ENCODE assay signal across 25 mouse cellular contexts in genomic region chr1:128295296-128295695, GRCm38 (mm10). TPM values are rescaled to one million over a fixed set of nuclear protein-coding genes. Genes with fewer than 3 reads are reported as not detected.
DNase-seq lines count a peak whose midpoint lies in the region; ATAC-seq and TF ChIP-seq lines count a peak whose summit lies in the region.
"Had no signal": no experiment of that assay in that cellular context is flagged by ENCODE, and none has a peak within 500 bp of the region (broad histone marks: within the 10 kb centered on the region; RNA-seq: fewer than 3 reads in every experiment).

No protein-coding gene starts in this region.

- no peak overlapping the region for H3K4me2 ChIP-seq in heart, embryonic 12.5 days
- H3K4me2 ChIP-seq: embryonic facial prominence, embryonic 15.5 days; forebrain, embryonic 15.5 days; liver, embryonic 13.5 days had no signal

- WGBS in heart, embryonic 12.5 days: 67% methylated on average over 8 of the region's 8 CpGs

- H3K4me3 ChIP-seq in heart, embryonic 12.5 days: no peak overlapping the region
- no peak overlapping the region for H3K4me3 ChIP-seq in layer of hippocampus, adult 2 months
- H3K4me3 ChIP-seq: embryonic facial prominence, embryonic 15.5 days; forebrain, embryonic 15.5 days; left cerebral cortex, adult 2 months; liver, embryonic 13.5 days had no signal

- no peaks in the 10 kb centered on the region for H3K36me3 ChIP-seq in heart, embryonic 12.5 days
- H3K36me3 ChIP-seq: embryonic facial prominence, embryonic 15.5 days; forebrain, embryonic 15.5 days; G1E; liver, embryonic 13.5 days had no signal

- no peaks in the 10 kb centered on the region for H3K9me3 ChIP-seq in heart, embryonic 12.5 days (replicated peaks)
- H3K9me3 ChIP-seq: embryonic facial prominence, embryonic 15.5 days; forebrain, embryonic 15.5 days; G1E; liver, embryonic 13.5 days had no signal

- intact Hi-C loops in heart, postnatal 14 days (cut with DNase I): no loop called here

- ATAC-seq in heart, embryonic 12.5 days (ENCODE audit: insufficient number of reproducible peaks, low FRiP score): 0 out of 2 replicates have a peak, but pooled peaks have one; percentile 6

- no peaks in the 10 kb centered on the region for H3K27me3 ChIP-seq in heart, embryonic 12.5 days (replicated peaks)
- H3K27me3 ChIP-seq: CH12.LX; embryonic facial prominence, embryonic 15.5 days; forebrain, embryonic 15.5 days; liver, embryonic 13.5 days had no signal

- no peak for DNase-seq in heart, postnatal 14 days
- no peak for DNase-seq in layer of hippocampus, adult 2 months (ENCODE audit: low spot score in 2 of 2)
- no peak for DNase-seq in layer of hippocampus, adult 11-12 months (ENCODE audit: low spot score)
- DNase-seq in right cerebral cortex, adult 18-20 months: peak; percentile 10
- no peak for DNase-seq in right cerebral cortex, postnatal 14 days
- peak; percentile 50 for DNase-seq in retina, postnatal 1 day
- no peak for DNase-seq in layer of hippocampus, postnatal 25 days (ENCODE audit: extremely low spot score in 1 of 2, low spot score in 1 of 2)
- DNase-seq: adrenal gland, adult 2 months; cerebellum, adult 18-20 months; kidney, adult 2 months; kidney, postnatal 36 days; layer of hippocampus, adult 9-11 months; liver, embryonic 13.5 days; lung, adult 2 months; lung, postnatal 14 days; right cerebral cortex, postnatal 25 days; spleen, adult 18-20 months had no signal

- no peak overlapping the region for H3K27ac ChIP-seq in heart, embryonic 12.5 days (ENCODE audit: poor library complexity, severe bottlenecking)
- H3K27ac ChIP-seq in layer of hippocampus, adult 2 months: peak overlapping the region; percentile 59; the same call in 1 of the 2 replicates
- H3K27ac ChIP-seq: embryonic facial prominence, embryonic 15.5 days; forebrain, embryonic 15.5 days; left cerebral cortex, adult 2 months; liver, embryonic 13.5 days had no signal

- H3K4me1 ChIP-seq in heart, embryonic 12.5 days (replicated peaks): no peaks in the 10 kb centered on the region
- H3K4me1 ChIP-seq: embryonic facial prominence, embryonic 15.5 days; forebrain, embryonic 15.5 days; liver, embryonic 13.5 days had no signal

- no peak overlapping the region for H3K9ac ChIP-seq in heart, embryonic 12.5 days
- H3K9ac ChIP-seq: embryonic facial prominence, embryonic 15.5 days; forebrain, embryonic 15.5 days; liver, embryonic 13.5 days had no signal

- TF ChIP-seq CTCF in layer of hippocampus, adult 2 months (conservative IDR thresholded peaks at IDR 0.05): no peak

RNA-seq across cellular contexts. Expression of gene Lct, which starts 32.8 kb away (rescaled TPM):
- polyA plus RNA-seq in heart, embryonic 12.5 days (2016; fragmentation: Nextera tagmentation; extraction: Ambion mirVana): 0.05 and 0.10 TPM in 2 replicates
- total RNA-seq in heart, postnatal 14 days (2021): under 1 TPM in 1 of 2 experiments, not detected in 1; 0.05 TPM
- total RNA-seq in layer of hippocampus, adult 2 months (2021): 10 to 100 TPM; 58.4 to 74.2 TPM
- 10 to 100 TPM; 61.6 to 63.3 TPM for total RNA-seq in layer of hippocampus, postnatal 25 days (2021)
- total RNA-seq: gastrocnemius, adult 18-20 months had no signal
- polyA plus RNA-seq: G1E; heart, embryonic 16.5 days had no signal

RNA-seq across cellular contexts. Expression of gene Ubxn4, which starts 51.5 kb away (rescaled TPM):
- 65.3 and 66.3 TPM in 2 replicates for polyA plus RNA-seq in heart, embryonic 12.5 days (2016; fragmentation: Nextera tagmentation; extraction: Ambion mirVana)
- 10 to 100 TPM; 37.8 to 41.5 TPM for total RNA-seq in heart, postnatal 14 days (2021)
- 10 to 100 TPM; 61.7 to 62.8 TPM for total RNA-seq in layer of hippocampus, adult 2 months (2021)
- 10 to 100 TPM; 58.8 to 59.9 TPM for total RNA-seq in layer of hippocampus, postnatal 25 days (2021)

Comparison
In these comparisons a context has a peak if more than half of its experiments do, and no peak if none do; other contexts are left out.
1. DNase-seq: peak in right cerebral cortex, adult 18-20 months (single experiment) and retina, postnatal 1 day (single experiment); none in heart, postnatal 14 days (0 of 2), layer of hippocampus, adult 2 months (0 of 2), layer of hippocampus, adult 11-12 months (single experiment), right cerebral cortex, postnatal 14 days (single experiment) and layer of hippocampus, postnatal 25 days (0 of 2).
2. RNA of gene Lct, which starts 32.8 kb away (total RNA-seq): 58.4 to 74.2 TPM in layer of hippocampus, adult 2 months and 61.6 to 63.3 TPM in layer of hippocampus, postnatal 25 days; 0.05 TPM in heart, postnatal 14 days; every median in the first group is over 10 times any median in the second.